Mouse (Mus musculus): ENCODE data around the gene Tcf7l1. TPM values are rescaled to one million over a fixed set of nuclear protein-coding genes. Genes with fewer than 3 reads are reported as not detected.

The Tcf7l1 gene
- total and polyA plus RNA-seq, 2 experiments from 2014 or later = 1.3 to 9.2 TPM

GRCm38 (mm10) chr6:72752824-72753223, 36.2 kb downstream of the Tcf7l1 start:
- Histone ChIP-seq H3K4me2 (ENCODE audit: low read depth, low read length) (no peak overlapping the region), H3K27ac (ENCODE audit: low read depth) (no peak overlapping the region), H3K36me3 (replicated peaks; ENCODE audit: control insufficient read depth, insufficient read depth, low read length) (no peaks in the 10 kb centered on the region), H3K27me3 (ENCODE audit: control insufficient read depth, insufficient read depth, low read length) (no peaks in the 10 kb centered on the region), H3K4me1 (ENCODE audit: control insufficient read depth, insufficient read depth) (peaks cover 24% of the 10 kb centered on the region), H3K9me3 (replicated peaks; ENCODE audit: control insufficient read depth, low read length) (no peaks in the 10 kb centered on the region), H3K9ac (replicated peaks; ENCODE audit: low read depth, low read length) (no peak overlapping the region), H3K4me3 (ENCODE audit: low read depth, low read length) (no peak overlapping the region)
- WGBS = 76% methylated on average over 15 of the region's 15 CpGs
- DNase-seq (ENCODE audit: low spot score) (no peak), ATAC-seq (ENCODE audit: insufficient read depth, low read depth) (no peak)
- TF ChIP-seq EP300 (IDR thresholded peaks at IDR 0.05; ENCODE audit: low read depth) = no peak
- TF ChIP-seq CTCF (IDR thresholded peaks at IDR 0.05; ENCODE audit: low read depth) = no peak

GRCm38 (mm10) chr6:72751210-72751609, 37.8 kb downstream of the Tcf7l1 start:
- Histone ChIP-seq H3K27me3 (ENCODE audit: control insufficient read depth, insufficient read depth, low read length) (no peaks in the 10 kb centered on the region), H3K27ac (ENCODE audit: low read depth) (no peak overlapping the region), H3K4me3 (ENCODE audit: low read depth, low read length) (no peak overlapping the region), H3K9ac (replicated peaks; ENCODE audit: low read depth, low read length) (no peak overlapping the region), H3K4me2 (ENCODE audit: low read depth, low read length) (no peak overlapping the region), H3K9me3 (replicated peaks; ENCODE audit: control insufficient read depth, low read length) (no peaks in the 10 kb centered on the region), H3K4me1 (ENCODE audit: control insufficient read depth, insufficient read depth) (peaks cover 24% of the 10 kb centered on the region), H3K36me3 (replicated peaks; ENCODE audit: control insufficient read depth, insufficient read depth, low read length) (no peaks in the 10 kb centered on the region)
- TF ChIP-seq EP300 (IDR thresholded peaks at IDR 0.05; ENCODE audit: low read depth) (no peak), CTCF (IDR thresholded peaks at IDR 0.05; ENCODE audit: low read depth) (peak; percentile 24)
- no peak for ATAC-seq (ENCODE audit: insufficient read depth, low read depth)
- DNase-seq (ENCODE audit: low spot score) = no peak
- 84% methylated on average over 1 of the region's 1 CpGs for WGBS

GRCm38 (mm10) chr6:72748882-72749437, 40.1 kb downstream of the Tcf7l1 start:
- WGBS = 39% methylated on average over 5 of the region's 5 CpGs
- no peaks in the 10 kb centered on the region for H3K9me3 ChIP-seq (replicated peaks; ENCODE audit: control insufficient read depth, low read length)
- peak overlapping the region; percentile 30; the same call in 1 of the 2 replicates for H3K4me2 ChIP-seq (ENCODE audit: low read depth, low read length)
- DNase-seq (ENCODE audit: low spot score) = no peak
- no peaks in the 10 kb centered on the region for H3K27me3 ChIP-seq (ENCODE audit: control insufficient read depth, insufficient read depth, low read length)
- peaks cover 22% of the 10 kb centered on the region for H3K4me1 ChIP-seq (ENCODE audit: control insufficient read depth, insufficient read depth)
- ATAC-seq (ENCODE audit: insufficient read depth, low read depth) = peak; percentile 10; the same call in 1 of the 2 replicates
- no peaks in the 10 kb centered on the region for H3K36me3 ChIP-seq (replicated peaks; ENCODE audit: control insufficient read depth, insufficient read depth, low read length)
- no peak overlapping the region for H3K9ac ChIP-seq (replicated peaks; ENCODE audit: low read depth, low read length)
- no peak overlapping the region for H3K4me3 ChIP-seq (ENCODE audit: low read depth, low read length)
- TF ChIP-seq EP300 (IDR thresholded peaks at IDR 0.05; ENCODE audit: low read depth) = no peak
- no peak for TF ChIP-seq CTCF (IDR thresholded peaks at IDR 0.05; ENCODE audit: low read depth)
- H3K27ac ChIP-seq (ENCODE audit: low read depth) = peak overlapping the region; percentile 65

- WGBS = 4% methylated on average over 2 of the region's 2 CpGs
- Histone ChIP-seq H3K27me3 (ENCODE audit: control insufficient read depth, insufficient read depth, low read length) (no peaks in the 10 kb centered on the region), H3K9ac (replicated peaks; ENCODE audit: low read depth, low read length) (0 out of 2 replicates have a peak overlapping the region, but pooled peaks have one; percentile 8), H3K36me3 (replicated peaks; ENCODE audit: control insufficient read depth, insufficient read depth, low read length) (no peaks in the 10 kb centered on the region), H3K9me3 (replicated peaks; ENCODE audit: control insufficient read depth, low read length) (no peaks in the 10 kb centered on the region), H3K27ac (ENCODE audit: low read depth) (peak overlapping the region; percentile 65), H3K4me1 (ENCODE audit: control insufficient read depth, insufficient read depth) (peaks cover 26% of the 10 kb centered on the region), H3K4me3 (ENCODE audit: low read depth, low read length) (no peak overlapping the region), H3K4me2 (ENCODE audit: low read depth, low read length) (peak overlapping the region; percentile 30)
- TF ChIP-seq EP300 (IDR thresholded peaks at IDR 0.05; ENCODE audit: low read depth) (no peak), CTCF (IDR thresholded peaks at IDR 0.05; ENCODE audit: low read depth) (no peak)
- DNase-seq (ENCODE audit: low spot score) (peak; percentile 63), ATAC-seq (ENCODE audit: insufficient read depth, low read depth) (peak; percentile 42; the same call in 1 of the 2 replicates)
Observed at GRCm38 (mm10) chr6:72748421-72748820, 40.6 kb downstream of the Tcf7l1 start.

- H3K4me1 ChIP-seq (ENCODE audit: control insufficient read depth, insufficient read depth) = peaks cover 26% of the 10 kb centered on the region
Observed at GRCm38 (mm10) chr6:72747814-72748213, 41.2 kb downstream of the Tcf7l1 start.

GRCm38 (mm10) chr6:72747156-72747555, 41.9 kb downstream of the Tcf7l1 start:
- WGBS = 49% methylated on average over 4 of the region's 4 CpGs
- Histone ChIP-seq H3K27me3 (ENCODE audit: control insufficient read depth, insufficient read depth, low read length) (no peaks in the 10 kb centered on the region), H3K4me3 (ENCODE audit: low read depth, low read length) (no peak overlapping the region), H3K36me3 (replicated peaks; ENCODE audit: control insufficient read depth, insufficient read depth, low read length) (no peaks in the 10 kb centered on the region), H3K4me1 (ENCODE audit: control insufficient read depth, insufficient read depth) (peaks cover 28% of the 10 kb centered on the region), H3K9me3 (replicated peaks; ENCODE audit: control insufficient read depth, low read length) (no peaks in the 10 kb centered on the region), H3K9ac (replicated peaks; ENCODE audit: low read depth, low read length) (no peak overlapping the region), H3K4me2 (ENCODE audit: low read depth, low read length) (no peak overlapping the region), H3K27ac (ENCODE audit: low read depth) (no peak overlapping the region)
- TF ChIP-seq CTCF (IDR thresholded peaks at IDR 0.05; ENCODE audit: low read depth) (no peak), EP300 (IDR thresholded peaks at IDR 0.05; ENCODE audit: low read depth) (no peak)
- ATAC-seq (ENCODE audit: insufficient read depth, low read depth) (no peak), DNase-seq (ENCODE audit: low spot score) (no peak)

More at GRCm38 (mm10) chr6:72747814-72748213, 41.2 kb downstream of the Tcf7l1 start:
- Histone ChIP-seq H3K27me3 (ENCODE audit: control insufficient read depth, insufficient read depth, low read length) (no peaks in the 10 kb centered on the region), H3K4me2 (ENCODE audit: low read depth, low read length) (no peak overlapping the region), H3K36me3 (replicated peaks; ENCODE audit: control insufficient read depth, insufficient read depth, low read length) (no peaks in the 10 kb centered on the region), H3K9ac (replicated peaks; ENCODE audit: low read depth, low read length) (no peak overlapping the region), H3K27ac (ENCODE audit: low read depth) (peak overlapping the region; percentile 65; the same call in 1 of the 2 replicates), H3K4me3 (ENCODE audit: low read depth, low read length) (no peak overlapping the region), H3K9me3 (replicated peaks; ENCODE audit: control insufficient read depth, low read length) (no peaks in the 10 kb centered on the region)
- no peak for TF ChIP-seq EP300 (IDR thresholded peaks at IDR 0.05; ENCODE audit: low read depth)
- 56% methylated on average over 11 of the region's 11 CpGs for WGBS
- no peak for ATAC-seq (ENCODE audit: insufficient read depth, low read depth)
- no peak for DNase-seq (ENCODE audit: low spot score)
